Mouse (Mus musculus) CH12.LX (cell line): ENCODE measurements around the gene Pom121.
"Not testable (repeated sequence)": the region's sequence is repeated elsewhere in the genome, so short reads cannot be mapped to it uniquely, and the experiment has no call there.

Experiments
- CTCF ChIP-seq, 2 experiments: IDR thresholded peaks in 1 of 2; conservative IDR thresholded peaks in 1 of 2; 2 replicates each; pipeline ENCODE4 v1.5.1; 2011 to 2012; ENCODE audit warnings: low read depth in 2 of 2, low read length in 2 of 2, improper control_type of control experiment in 1 of 2, inconsistent platforms in 1 of 2, mild to moderate bottlenecking in 1 of 2, moderate library complexity in 1 of 2
- EP300 ChIP-seq: IDR thresholded peaks from 2 replicates; pipeline ENCODE4 v1.6.1; 2011; ENCODE audit warnings: low read length, improper control_type of control experiment
- MYC ChIP-seq: IDR thresholded peaks from 2 replicates; pipeline ENCODE4 v1.6.1; 2011; ENCODE audit warnings: low read depth, mild to moderate bottlenecking, improper control_type of control experiment, low read length
- NELFE ChIP-seq: IDR thresholded peaks from 2 replicates; pipeline ENCODE4 v1.6.1; 2011; ENCODE audit warnings: low read depth, low read length, improper control_type of control experiment
- POLR2A ChIP-seq: IDR thresholded peaks from 2 replicates; pipeline ENCODE4 v1.6.1; 2011; ENCODE audit warnings: low read depth, mild to moderate bottlenecking, improper control_type of control experiment, low read length
- RCOR1 ChIP-seq: conservative IDR thresholded peaks from 2 replicates; pipeline ENCODE4 v1.6.1; 2012; ENCODE audit warnings: low read depth, mild to moderate bottlenecking, inconsistent platforms, low read length, improper control_type of control experiment
- SMC3 ChIP-seq: IDR thresholded peaks from 2 replicates; pipeline ENCODE4 v1.6.1; 2011; ENCODE audit warnings: low read depth, low read length, improper control_type of control experiment
- TBP ChIP-seq: conservative IDR thresholded peaks from 2 replicates; pipeline ENCODE4 v1.6.1; 2011; ENCODE audit warnings: low read depth, low read length, improper control_type of control experiment
- USF1 ChIP-seq: IDR thresholded peaks from 2 replicates; pipeline ENCODE4 v1.6.1; 2014; ENCODE audit warnings: low read depth, mild to moderate bottlenecking, inconsistent platforms, low read length, improper control_type of control experiment

- not testable (repeated sequence) for TF ChIP-seq TBP; POLR2A; CTCF (conservative IDR thresholded peaks at IDR 0.05 in 1 of 2, IDR thresholded peaks at IDR 0.05 in 1 of 2; ENCODE audit: low read depth in 2 of 2, low read length in 2 of 2); NELFE; USF1; MYC; SMC3; RCOR1; EP300
Measured at GRCm38 (mm10) chr5:135369196-135369595, 25.1 kb downstream of the Pom121 start.
